Mouse (Mus musculus) heart, embryonic 16.5 days (tissue): ENCODE data around the gene Xpo1. TPM values are rescaled to one million over a fixed set of nuclear protein-coding genes. Genes with fewer than 3 reads are reported as not detected.

Experiments
- ATAC-seq: fragments of 200-750 bp; cut with Nextera tagmentation; replicated peaks from 2 replicates; pipeline ENCODE4 v1.8.0; 2017; ENCODE audit warnings: moderate number of reproducible peaks; ENCODE audit not compliant: insufficient read depth, low FRiP score; ENCODE audit errors: extremely low read depth
- H3K27ac ChIP-seq: fragments of 300-500 bp; sonication (generic); 2 replicates; pipeline ENCODE4 v1.5.1; 2014; ENCODE audit warnings: mild to moderate bottlenecking, low read length, control low read depth, moderate library complexity
- H3K27me3 ChIP-seq: fragments of 300-500 bp; sonication (generic); 2 replicates; pipeline ENCODE4 v1.6.1; 2014; ENCODE audit warnings: low read length, mixed read lengths; ENCODE audit not compliant: control insufficient read depth, insufficient read depth
- H3K36me3 ChIP-seq: fragments of 300-500 bp; sonication (generic); 2 replicates; pipeline ENCODE4 v1.6.1; 2014; ENCODE audit not compliant: control insufficient read depth, insufficient read depth
- H3K4me1 ChIP-seq: fragments of 300-500 bp; sonication (generic); 2 replicates; pipeline ENCODE4 v1.6.1; 2014; ENCODE audit warnings: low read length, mixed read lengths; ENCODE audit not compliant: control insufficient read depth, insufficient read depth
- H3K4me2 ChIP-seq: fragments of 300-500 bp; sonication (generic); 2 replicates; pipeline ENCODE4 v1.6.1; 2014; ENCODE audit warnings: low read depth, mild to moderate bottlenecking, control low read depth, low read length
- H3K4me3 ChIP-seq: fragments of 300-500 bp; sonication (generic); 2 replicates; pipeline ENCODE4 v1.5.1; 2014; ENCODE audit warnings: mild to moderate bottlenecking, control low read depth, low read length
- H3K9ac ChIP-seq: fragments of 300-500 bp; sonication (generic); 2 replicates; pipeline ENCODE4 v1.6.1; 2014; ENCODE audit warnings: low read length, control low read depth
- H3K9me3 ChIP-seq: fragments of 300-500 bp; sonication (generic); replicated peaks from 2 replicates; pipeline ENCODE4 v1.6.1; 2016; ENCODE audit warnings: low read length; ENCODE audit not compliant: control insufficient read depth
- WGBS: fragments of 180-500 bp; shearing (Covaris S2); extraction: QIAGEN DNeasy Blood & Tissue Kit; methylation state at CpG from one replicate; pipeline ENCODE4 v1.1.7; 2014; 5-methylcytosine and 5-hydroxymethylcytosine counted together
- polyA plus RNA-seq: library from polyadenylated mRNA; unstranded; fragments of >200 nt; fragmentation: Nextera tagmentation; extraction: Ambion mirVana; gene quantifications from 2 replicates; pipeline ENCODE4 v1.2.1, GENCODE M21; 2015

Gene Xpo1
- polyA plus RNA-seq, result 49.5 and 53.1 TPM in 2 replicates

DNA sequence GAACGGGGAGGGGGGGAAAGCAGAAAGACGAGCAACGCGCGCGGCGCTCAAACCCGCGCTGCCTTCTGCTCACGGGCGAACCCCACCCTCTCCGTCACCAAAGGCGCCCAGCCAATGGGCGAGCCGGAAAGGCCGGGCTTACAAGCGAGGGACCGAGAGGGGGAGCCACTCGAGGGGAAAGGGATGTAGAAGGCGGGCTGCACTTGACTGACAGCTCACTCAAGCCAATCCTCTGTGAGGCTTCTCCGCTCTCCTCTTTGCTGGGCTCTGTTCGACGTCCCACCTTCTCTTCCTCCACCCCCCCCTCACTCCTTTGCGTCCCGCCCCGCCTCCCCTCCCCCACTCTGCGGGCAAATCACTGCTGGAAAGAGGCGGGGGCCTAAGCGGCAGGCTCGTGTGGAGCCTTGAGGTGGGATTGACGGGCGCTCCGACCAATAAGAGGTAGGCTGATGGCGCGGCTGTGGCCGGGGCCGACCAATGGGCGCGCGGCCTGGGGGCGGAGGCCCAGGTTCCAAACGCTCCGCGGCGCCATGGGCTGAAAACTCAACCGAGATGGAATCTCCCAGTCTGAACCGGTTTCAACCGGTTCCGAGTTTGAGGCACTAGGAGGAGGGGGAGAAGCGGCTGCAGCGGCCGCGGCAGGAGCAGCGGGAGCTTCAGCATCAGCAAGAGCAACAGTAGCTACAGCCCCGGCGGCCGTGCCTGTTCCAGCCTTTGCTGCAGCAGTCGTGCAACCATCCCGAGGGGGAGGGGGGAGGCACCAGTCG lies at the start of gene Xpo1:
Gene Xpo1, plus strand, starts transcription at position 615 of the 767 bp plus-strand sequence.
- ATAC-seq, result peak; percentile 95
- peak within 1 kb of the TSS; percentile 99 for H3K9ac ChIP-seq
- no peaks in the 10 kb centered on the region for H3K36me3 ChIP-seq
- peak within 1 kb of the TSS; percentile 100 for H3K27ac ChIP-seq
- H3K27me3 ChIP-seq, result no peaks in the 10 kb centered on the region
- under 1% methylated on average over 59 of the region's 60 CpGs for WGBS
- H3K4me1 ChIP-seq, result peaks cover 24% of the 10 kb centered on the region
- peak within 1 kb of the TSS; percentile 97 for H3K4me3 ChIP-seq
- no peaks in the 10 kb centered on the region for H3K9me3 ChIP-seq
- H3K4me2 ChIP-seq, result peak within 1 kb of the TSS; percentile 95

DNA sequence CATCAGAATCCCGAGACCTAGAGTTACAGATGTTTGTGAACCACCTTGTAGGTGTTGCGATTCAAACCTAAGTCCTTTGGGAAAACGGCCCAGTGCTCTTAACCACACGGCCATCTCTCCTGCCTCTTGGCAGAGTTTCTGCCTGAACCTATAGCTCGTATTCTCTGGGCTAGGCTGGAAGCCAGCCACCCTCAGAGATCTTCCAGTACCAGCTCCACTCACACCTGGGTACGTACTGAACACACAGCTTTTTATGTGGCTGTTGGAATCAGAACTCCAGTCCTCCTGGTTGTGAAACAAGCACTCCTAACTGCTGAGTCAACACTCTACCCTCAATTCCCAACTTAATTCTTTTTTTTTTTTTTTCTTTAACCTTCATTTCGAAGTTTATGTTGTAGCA lies 46.1 kb upstream of the Xpo1 start:
- Histone ChIP-seq H3K27me3 (no peaks in the 10 kb centered on the region), H3K4me2 (no peak overlapping the region), H3K27ac (no peak overlapping the region), H3K4me1 (no peaks in the 10 kb centered on the region), H3K9me3 (no peaks in the 10 kb centered on the region), H3K36me3 (no peaks in the 10 kb centered on the region), H3K4me3 (no peak overlapping the region), H3K9ac (no peak overlapping the region)
- 78% methylated on average over 7 of the region's 7 CpGs for WGBS
- ATAC-seq, result no peak

- peak overlapping the region; percentile 49 for H3K4me3 ChIP-seq
- peak overlapping the region; percentile 74 for H3K27ac ChIP-seq
- H3K4me2 ChIP-seq, result peak overlapping the region; percentile 71
- H3K9ac ChIP-seq, result peak overlapping the region; percentile 70
- peak; percentile 80 for ATAC-seq
- H3K27me3 ChIP-seq, result no peaks in the 10 kb centered on the region
- no peaks in the 10 kb centered on the region for H3K36me3 ChIP-seq
- H3K4me1 ChIP-seq, result no peaks in the 10 kb centered on the region
- H3K9me3 ChIP-seq, result no peaks in the 10 kb centered on the region
- WGBS, result 19% methylated on average over 16 of the region's 16 CpGs
Observed at GRCm38 (mm10) chr11:23210590-23211510, 45.0 kb upstream of the Xpo1 start.

GRCm38 (mm10) chr11:23217430-23217829 lies 38.4 kb upstream of the Xpo1 start:
- Histone ChIP-seq H3K36me3 (no peaks in the 10 kb centered on the region), H3K27me3 (no peaks in the 10 kb centered on the region), H3K4me2 (no peak overlapping the region), H3K4me1 (no peaks in the 10 kb centered on the region), H3K27ac (no peak overlapping the region; the same call in 1 of the 2 replicates), H3K4me3 (no peak overlapping the region), H3K9ac (no peak overlapping the region), H3K9me3 (no peaks in the 10 kb centered on the region)
- 79% methylated on average over 9 of the region's 9 CpGs for WGBS
- no peak for ATAC-seq

- H3K4me1 ChIP-seq, result no peaks in the 10 kb centered on the region
- no peak overlapping the region for H3K27ac ChIP-seq
- ATAC-seq, result no peak
- no peaks in the 10 kb centered on the region for H3K9me3 ChIP-seq
- no peak overlapping the region for H3K4me2 ChIP-seq
- H3K9ac ChIP-seq, result no peak overlapping the region
- H3K4me3 ChIP-seq, result no peak overlapping the region
- no peaks in the 10 kb centered on the region for H3K27me3 ChIP-seq
- WGBS, result 73% methylated on average over 4 of the region's 4 CpGs
- H3K36me3 ChIP-seq, result no peaks in the 10 kb centered on the region
Observed at GRCm38 (mm10) chr11:23236015-23236414, 19.8 kb upstream of the Xpo1 start.

GRCm38 (mm10) chr11:23253931-23254330 lies 1.9 kb upstream of the Xpo1 start:
- H3K9me3 ChIP-seq, result no peaks in the 10 kb centered on the region
- peaks cover 10% of the 10 kb centered on the region for H3K4me1 ChIP-seq
- no peaks in the 10 kb centered on the region for H3K36me3 ChIP-seq
- WGBS, result 86% methylated on average over 4 of the region's 4 CpGs
- no peak for ATAC-seq
- H3K4me3 ChIP-seq, result no peak overlapping the region
- no peak overlapping the region for H3K4me2 ChIP-seq
- H3K27ac ChIP-seq, result no peak overlapping the region
- no peaks in the 10 kb centered on the region for H3K27me3 ChIP-seq
- H3K9ac ChIP-seq, result no peak overlapping the region

DNA sequence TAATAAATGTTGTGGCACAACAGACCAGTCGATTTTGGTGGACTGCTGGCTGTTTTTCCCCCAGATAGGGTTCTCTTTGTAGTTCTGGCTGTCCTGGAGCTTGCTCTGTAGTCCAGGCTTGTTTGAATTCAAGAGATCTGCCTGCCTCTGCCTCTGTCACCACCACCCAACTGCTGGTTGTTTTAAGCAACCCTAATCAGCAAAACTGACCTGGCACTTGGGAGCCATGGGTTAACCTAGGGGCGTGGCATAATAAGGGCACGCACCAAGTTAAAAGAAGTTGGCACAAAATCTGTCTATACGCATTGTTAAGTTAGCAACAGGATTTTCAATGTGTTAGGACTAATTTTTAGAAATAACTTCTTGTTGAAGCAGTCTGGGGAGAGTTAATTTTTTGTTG lies 1.3 kb upstream of the Xpo1 start:
- peak overlapping the region; percentile 93 for H3K9ac ChIP-seq
- peak overlapping the region; percentile 97 for H3K4me3 ChIP-seq
- no peaks in the 10 kb centered on the region for H3K9me3 ChIP-seq
- H3K27me3 ChIP-seq, result no peaks in the 10 kb centered on the region
- no peak for ATAC-seq
- 80% methylated on average over 4 of the region's 4 CpGs for WGBS
- H3K27ac ChIP-seq, result peak overlapping the region; percentile 94
- H3K4me1 ChIP-seq, result peaks cover 15% of the 10 kb centered on the region
- peak overlapping the region; percentile 80 for H3K4me2 ChIP-seq
- no peaks in the 10 kb centered on the region for H3K36me3 ChIP-seq

- Histone ChIP-seq H3K27ac (peak overlapping the region; percentile 94), H3K4me3 (peak overlapping the region; percentile 97), H3K9me3 (no peaks in the 10 kb centered on the region), H3K4me1 (peaks cover 18% of the 10 kb centered on the region), H3K9ac (peak overlapping the region; percentile 93), H3K4me2 (peak overlapping the region; percentile 80), H3K36me3 (no peaks in the 10 kb centered on the region), H3K27me3 (no peaks in the 10 kb centered on the region)
- 2% methylated on average over 24 of the region's 24 CpGs for WGBS
- ATAC-seq, result no peak
Observed at GRCm38 (mm10) chr11:23255053-23255426, 801 bp upstream of the Xpo1 start.
